Mouse (Mus musculus) megakaryocyte, embryonic 14.5 days (primary cell): ENCODE measurements around the gene Ap3b1. TPM values are rescaled to one million over a fixed set of nuclear protein-coding genes. Genes with fewer than 3 reads are reported as not detected.

Source experiments
- H3K27me3 ChIP-seq: replicated peaks from 2 replicates; pipeline ENCODE3; 2012; ENCODE audit warnings: inconsistent platforms
- H3K36me3 ChIP-seq: replicated peaks from 2 replicates; pipeline ENCODE3; 2012; ENCODE audit warnings: low read length, inconsistent platforms, mixed read lengths
- H3K4me1 ChIP-seq: 2 replicates; pipeline ENCODE4 v1.6.1; 2012; ENCODE audit warnings: inconsistent platforms
- H3K4me3 ChIP-seq: replicated peaks from 2 replicates; pipeline ENCODE3; 2012; ENCODE audit warnings: moderate library complexity, mild to moderate bottlenecking, inconsistent platforms
- H3K9me3 ChIP-seq: 2 replicates; pipeline ENCODE4 v1.6.1; 2012; ENCODE audit warnings: inconsistent platforms
- FLI1 ChIP-seq: IDR thresholded peaks from 2 replicates; pipeline ENCODE4 v1.6.1; 2012; ENCODE audit warnings: low read length, inconsistent platforms, mixed read lengths
- GATA1 ChIP-seq: IDR thresholded peaks from 3 replicates; pipeline ENCODE4 v1.6.1; 2012; ENCODE audit warnings: mixed read lengths, low read length, inconsistent platforms, borderline replicate concordance
- polyA plus RNA-seq: library from polyadenylated mRNA; stranded (reverse); fragments of >175 nt; gene quantifications from 2 replicates; pipeline ENCODE4 v1.2.3, GENCODE M21; 2012; ENCODE audit warnings: low replicate concordance; ENCODE audit not compliant: insufficient read depth

The Ap3b1 gene
- polyA plus RNA-seq, 1 experiment = 19.0 TPM

- Histone ChIP-seq H3K36me3 (peaks cover 79% of the 10 kb centered on the region), H3K4me1 (peaks cover 3% of the 10 kb centered on the region; the same call in 1 of the 2 replicates), H3K27me3 (no peaks in the 10 kb centered on the region), H3K9me3 (no peaks in the 10 kb centered on the region), H3K4me3 (no peak overlapping the region)
- TF ChIP-seq FLI1 (no peak), GATA1 (no peak)
Measured at GRCm38 (mm10) chr13:94449593-94449992, 90.8 kb downstream of the Ap3b1 start.

GRCm38 (mm10) chr13:94451229-94451628 lies 92.5 kb downstream of the Ap3b1 start:
- Histone ChIP-seq H3K4me3 (no peak overlapping the region), H3K27me3 (no peaks in the 10 kb centered on the region), H3K9me3 (no peaks in the 10 kb centered on the region), H3K36me3 (peaks cover 80% of the 10 kb centered on the region), H3K4me1 (peaks cover 3% of the 10 kb centered on the region; the same call in 1 of the 2 replicates)
- no peak for TF ChIP-seq GATA1
- no peak for TF ChIP-seq FLI1

- Histone ChIP-seq H3K4me1 (peaks cover 8% of the 10 kb centered on the region), H3K27me3 (no peaks in the 10 kb centered on the region), H3K36me3 (peaks cover 84% of the 10 kb centered on the region), H3K9me3 (no peaks in the 10 kb centered on the region), H3K4me3 (no peak overlapping the region)
- TF ChIP-seq FLI1 = no peak
- TF ChIP-seq GATA1 = no peak
Measured at GRCm38 (mm10) chr13:94454131-94454530, 95.4 kb downstream of the Ap3b1 start.

GRCm38 (mm10) chr13:94459143-94459542 lies 100.4 kb downstream of the Ap3b1 start:
- no peak overlapping the region for H3K4me3 ChIP-seq
- TF ChIP-seq FLI1 (no peak), GATA1 (no peak)
- H3K4me1 ChIP-seq = peaks cover 20% of the 10 kb centered on the region
- H3K9me3 ChIP-seq = no peaks in the 10 kb centered on the region
- H3K36me3 ChIP-seq = peaks cover 94% of the 10 kb centered on the region
- no peaks in the 10 kb centered on the region for H3K27me3 ChIP-seq

GRCm38 (mm10) chr13:94464221-94464620 lies 105.5 kb downstream of the Ap3b1 start:
- Histone ChIP-seq H3K4me3 (no peak overlapping the region), H3K36me3 (peaks cover 87% of the 10 kb centered on the region), H3K27me3 (no peaks in the 10 kb centered on the region), H3K4me1 (peaks cover 43% of the 10 kb centered on the region), H3K9me3 (no peaks in the 10 kb centered on the region)
- TF ChIP-seq GATA1 = no peak
- TF ChIP-seq FLI1 = no peak

GRCm38 (mm10) chr13:94468551-94468950 lies 109.8 kb downstream of the Ap3b1 start:
- TF ChIP-seq FLI1 (no peak), GATA1 (no peak)
- Histone ChIP-seq H3K4me1 (peaks cover 32% of the 10 kb centered on the region), H3K4me3 (no peak overlapping the region), H3K9me3 (no peaks in the 10 kb centered on the region), H3K36me3 (peaks cover 87% of the 10 kb centered on the region), H3K27me3 (no peaks in the 10 kb centered on the region)

- Histone ChIP-seq H3K27me3 (no peaks in the 10 kb centered on the region), H3K9me3 (no peaks in the 10 kb centered on the region), H3K36me3 (peaks cover 86% of the 10 kb centered on the region), H3K4me3 (no peak overlapping the region), H3K4me1 (peaks cover 33% of the 10 kb centered on the region)
- TF ChIP-seq GATA1 = no peak
- TF ChIP-seq FLI1 = no peak
Measured at GRCm38 (mm10) chr13:94471009-94471672, 112.4 kb downstream of the Ap3b1 start.

- Histone ChIP-seq H3K4me1 (peaks cover 13% of the 10 kb centered on the region), H3K4me3 (no peak overlapping the region), H3K27me3 (no peaks in the 10 kb centered on the region), H3K36me3 (peaks cover 92% of the 10 kb centered on the region), H3K9me3 (no peaks in the 10 kb centered on the region)
- no peak for TF ChIP-seq FLI1
- no peak for TF ChIP-seq GATA1
Measured at GRCm38 (mm10) chr13:94476208-94476607, 117.4 kb downstream of the Ap3b1 start.

GRCm38 (mm10) chr13:94480256-94480655 lies 121.5 kb downstream of the Ap3b1 start:
- Histone ChIP-seq H3K4me1 (peaks cover 5% of the 10 kb centered on the region; the same call in 1 of the 2 replicates), H3K36me3 (peaks cover 93% of the 10 kb centered on the region), H3K27me3 (no peaks in the 10 kb centered on the region), H3K9me3 (peaks cover 2% of the 10 kb centered on the region; the same call in 1 of the 2 replicates), H3K4me3 (no peak overlapping the region)
- TF ChIP-seq FLI1 = no peak
- no peak for TF ChIP-seq GATA1

- Histone ChIP-seq H3K36me3 (peaks cover 93% of the 10 kb centered on the region), H3K4me3 (no peak overlapping the region), H3K27me3 (no peaks in the 10 kb centered on the region), H3K9me3 (no peaks in the 10 kb centered on the region), H3K4me1 (no peaks in the 10 kb centered on the region)
- TF ChIP-seq GATA1 = no peak
- TF ChIP-seq FLI1 = no peak
Measured at GRCm38 (mm10) chr13:94490684-94491083, 131.9 kb downstream of the Ap3b1 start.
